Mouse (Mus musculus): Measurements from ENCODE around the gene Coro2a.

The Coro2a gene

DNA sequence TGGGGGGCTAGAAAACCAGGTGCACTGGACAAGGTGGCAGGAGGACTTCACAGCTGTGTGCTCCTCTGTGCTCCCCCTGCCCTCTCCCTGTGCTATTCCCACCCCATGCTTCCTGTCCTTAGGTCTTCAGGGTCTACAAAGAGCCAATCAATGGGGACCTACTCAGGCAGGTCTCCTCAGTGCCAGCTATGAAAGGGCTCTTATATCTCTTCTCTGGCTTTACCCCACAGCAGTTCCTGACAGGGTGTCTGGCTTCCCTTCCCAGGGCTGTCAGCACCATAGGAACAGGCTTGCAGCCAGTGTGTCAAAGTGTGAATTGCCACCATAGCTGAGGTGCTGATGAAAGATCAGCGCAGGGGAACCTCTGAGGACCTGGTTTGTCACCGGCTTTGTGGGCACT is 81.5 kb downstream of the Coro2a start:
- DNase-seq = no peak

DNA sequence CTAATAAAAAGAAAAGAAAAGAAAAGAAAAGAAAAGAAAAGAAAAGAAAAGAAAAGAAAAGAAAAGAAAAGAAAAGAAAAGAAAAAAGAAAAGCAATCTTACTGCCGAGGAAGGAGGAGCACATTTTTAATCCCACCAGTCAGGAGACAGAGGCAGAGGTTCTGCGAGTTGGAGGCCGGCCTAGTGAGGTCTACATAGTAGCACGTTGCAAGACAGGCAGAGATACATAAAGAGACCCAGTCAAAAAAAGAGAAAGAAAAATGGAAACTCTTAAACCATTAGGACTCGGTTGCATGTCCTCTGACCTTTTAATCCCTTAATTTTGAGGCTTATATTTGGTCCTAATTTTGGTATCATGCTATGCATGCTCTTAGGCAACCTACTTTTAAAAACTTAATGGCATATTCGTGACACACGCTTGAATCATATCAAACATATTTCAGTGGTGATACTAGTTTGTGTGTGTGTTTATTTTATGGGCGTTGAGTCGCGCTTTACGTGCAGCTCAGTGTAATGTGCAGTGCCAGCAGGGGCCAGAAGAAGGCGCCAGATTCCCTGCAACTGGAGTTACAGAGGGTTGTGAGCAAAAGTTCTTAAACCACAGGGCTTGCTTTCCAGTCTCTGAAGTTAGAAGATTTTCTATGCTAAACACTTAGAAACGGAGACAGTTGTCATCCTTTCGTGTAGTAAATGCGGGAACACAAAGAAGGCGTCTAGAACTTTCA is 94.1 kb downstream of the Coro2a start:
- DNase-seq = peak; percentile 72

DNA sequence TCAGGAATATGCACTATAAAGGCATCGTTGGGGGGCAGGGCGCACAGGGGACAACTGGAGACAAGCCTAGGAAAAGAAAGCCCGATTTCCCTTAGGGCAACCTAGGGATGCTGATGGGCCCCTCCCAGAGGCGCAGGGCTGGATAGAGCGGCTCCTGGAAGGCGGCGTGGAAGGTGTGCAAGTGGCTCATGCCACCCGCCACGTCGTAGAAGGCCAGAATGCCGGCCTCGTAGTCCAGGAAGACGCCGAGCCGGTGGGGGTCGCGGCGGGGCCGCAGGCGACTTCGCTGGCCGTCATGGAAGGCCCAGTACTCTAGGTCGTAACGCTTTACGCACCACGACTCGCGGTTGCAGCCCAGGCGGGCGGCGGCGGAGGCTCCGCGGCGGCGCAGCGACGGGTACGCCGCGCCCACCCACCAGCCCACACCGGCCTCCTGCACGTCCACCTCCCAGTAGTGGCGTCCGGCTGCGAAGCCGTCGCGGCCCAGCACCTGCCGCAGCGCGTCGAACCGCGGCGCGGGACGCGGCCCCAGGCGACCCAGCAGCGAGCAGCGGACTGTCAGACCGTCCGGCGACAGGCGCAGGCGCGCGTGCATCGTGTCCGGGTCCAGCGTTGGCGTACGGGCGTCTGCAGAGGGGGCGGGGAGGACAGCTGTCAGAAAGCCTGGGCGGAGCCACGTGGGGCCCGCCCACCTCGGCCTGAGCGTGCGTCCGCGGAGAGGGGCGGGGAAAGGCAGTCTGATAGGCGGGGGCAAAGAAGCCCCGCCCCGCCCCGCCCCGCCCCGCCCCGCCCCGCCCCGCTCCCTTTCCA is 95.0 kb downstream of the Coro2a start:
- DNase-seq = peak; percentile 92

DNA sequence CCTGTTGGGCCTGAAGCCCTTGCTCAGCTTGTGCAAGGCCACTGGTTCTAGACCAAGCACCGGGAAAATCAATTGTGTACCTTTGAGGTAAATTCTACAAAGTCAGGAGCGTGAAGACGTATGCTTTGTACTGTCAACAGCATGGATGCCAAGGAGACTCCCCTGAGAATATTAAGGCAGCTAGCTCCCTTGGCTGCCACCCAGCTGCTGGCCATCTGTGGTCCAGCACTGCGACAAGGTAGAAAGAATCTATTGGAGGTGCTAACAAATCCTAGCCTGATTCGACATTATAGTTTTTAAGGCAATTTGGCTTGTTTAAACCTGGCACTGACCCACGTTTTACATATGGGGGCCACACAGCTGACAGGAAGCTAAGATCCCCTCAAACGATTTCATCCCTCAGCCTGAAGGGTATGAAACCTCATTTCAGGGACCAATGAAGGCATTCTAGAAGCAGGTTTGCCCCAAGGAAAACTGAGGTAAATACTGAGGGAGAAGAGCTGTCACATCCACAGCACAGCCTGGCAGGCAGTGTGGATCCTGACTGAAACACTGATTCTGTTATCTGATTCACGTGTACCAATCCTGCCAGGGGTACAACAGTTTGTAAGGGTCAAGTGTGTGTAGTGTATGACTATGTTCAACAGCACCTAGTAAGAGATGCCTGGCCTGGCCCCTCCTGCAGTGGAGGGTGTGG is 96.5 kb downstream of the Coro2a start:
- DNase-seq = peak; percentile 50

DNA sequence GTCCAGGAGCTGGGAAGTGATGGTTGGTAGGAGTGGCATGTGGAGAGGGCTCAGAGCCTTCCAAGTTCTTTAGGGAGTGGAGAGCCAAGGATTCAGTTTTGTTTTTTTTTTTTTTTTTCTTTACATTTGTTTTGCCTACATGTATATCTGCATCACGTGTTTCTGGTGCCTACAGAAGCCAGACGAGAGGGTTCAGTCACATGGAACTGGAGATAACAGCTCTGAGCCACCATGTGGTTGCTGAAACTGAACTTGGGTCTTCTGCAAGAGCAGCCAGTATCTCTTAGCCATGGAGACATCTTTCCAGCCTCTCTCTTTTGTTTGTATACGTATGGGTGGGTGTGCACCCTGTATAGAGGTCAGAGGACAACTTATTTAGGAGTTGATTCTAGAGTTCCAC is 98.1 kb downstream of the Coro2a start:
- DNase-seq = no peak

DNA sequence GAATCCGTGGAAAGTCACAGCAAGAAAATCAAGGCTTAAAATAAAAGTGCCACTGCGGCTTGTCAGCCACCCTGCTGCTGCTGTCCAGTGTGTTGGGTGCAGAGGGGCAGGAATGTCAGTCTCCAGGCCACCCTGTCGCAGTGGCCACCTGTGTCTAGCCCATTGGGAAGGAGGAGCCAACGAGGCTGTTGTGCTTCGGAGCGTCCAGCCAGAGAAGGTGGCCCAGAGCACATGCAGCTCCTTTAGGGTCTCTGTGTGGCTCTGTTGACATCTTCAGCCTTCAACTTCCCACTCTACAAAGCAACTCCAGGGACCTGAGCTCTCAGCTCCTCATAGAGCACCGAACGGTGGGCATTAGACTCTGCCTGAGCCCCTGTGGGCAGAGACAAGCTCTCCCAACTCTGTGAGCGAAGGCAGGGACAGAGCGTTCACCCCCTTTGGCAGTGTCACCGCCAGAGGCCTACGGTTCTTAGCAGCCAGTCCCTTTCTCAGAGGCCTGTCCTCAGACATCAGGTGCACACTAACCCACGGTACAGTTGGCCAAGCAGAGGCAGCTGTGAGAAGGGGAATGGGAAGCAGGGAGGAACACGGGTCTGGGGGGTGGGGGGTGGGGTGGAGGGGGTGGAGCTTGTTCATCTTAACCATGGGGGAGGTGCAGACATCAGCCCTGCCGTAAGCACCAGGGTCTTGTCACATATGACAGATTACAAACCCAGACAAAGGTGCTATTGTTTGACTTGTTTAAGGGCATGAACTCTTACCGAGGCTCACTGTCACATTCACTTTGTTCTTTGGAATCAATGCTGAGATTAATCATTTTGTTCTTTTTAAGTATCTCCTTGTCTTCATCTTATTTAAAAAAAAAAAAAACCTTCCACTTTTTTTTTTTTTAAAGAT is 99.1 kb downstream of the Coro2a start:
- no peak for DNase-seq

DNA sequence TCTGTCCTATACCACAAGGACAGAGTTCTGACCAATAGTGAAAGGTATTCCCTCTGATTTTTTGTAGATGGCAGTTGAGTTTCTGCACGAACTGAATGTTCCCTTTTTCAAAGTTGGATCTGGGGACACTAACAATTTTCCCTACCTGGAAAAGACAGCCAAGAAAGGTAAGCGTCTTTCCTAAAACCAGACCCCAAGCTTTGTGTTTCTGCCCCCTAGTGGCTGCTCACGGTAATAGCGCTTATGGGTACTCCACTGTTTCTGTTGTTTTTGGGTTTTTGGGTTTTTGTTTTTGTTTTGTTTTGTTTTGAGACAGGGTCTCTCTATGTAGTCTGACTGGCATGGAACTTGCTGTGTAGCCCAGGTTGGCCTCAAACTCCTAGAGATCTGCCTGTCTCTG is 103.0 kb downstream of the Coro2a start:
- peak; percentile 52 for DNase-seq

DNA sequence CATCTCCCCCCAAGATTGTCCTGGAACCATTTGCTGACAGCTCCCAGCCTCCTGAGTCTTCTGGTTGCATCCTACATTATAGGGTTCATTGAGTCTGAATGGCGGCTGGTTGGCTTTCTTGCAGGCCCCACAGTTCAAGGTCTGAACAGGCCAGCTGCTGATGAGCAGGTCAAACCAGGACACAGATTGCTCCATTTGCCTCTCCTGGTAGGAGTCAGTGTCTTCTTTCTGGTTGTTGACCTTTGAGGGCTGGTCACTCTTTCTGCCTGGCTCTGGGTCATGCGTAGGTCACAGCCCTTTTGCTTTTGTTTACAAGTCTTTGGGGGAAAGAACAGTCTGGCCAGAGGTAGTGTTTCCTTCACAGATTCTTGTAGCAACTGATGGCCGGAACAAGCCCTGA is 103.5 kb downstream of the Coro2a start:
- no peak for DNase-seq

DNA sequence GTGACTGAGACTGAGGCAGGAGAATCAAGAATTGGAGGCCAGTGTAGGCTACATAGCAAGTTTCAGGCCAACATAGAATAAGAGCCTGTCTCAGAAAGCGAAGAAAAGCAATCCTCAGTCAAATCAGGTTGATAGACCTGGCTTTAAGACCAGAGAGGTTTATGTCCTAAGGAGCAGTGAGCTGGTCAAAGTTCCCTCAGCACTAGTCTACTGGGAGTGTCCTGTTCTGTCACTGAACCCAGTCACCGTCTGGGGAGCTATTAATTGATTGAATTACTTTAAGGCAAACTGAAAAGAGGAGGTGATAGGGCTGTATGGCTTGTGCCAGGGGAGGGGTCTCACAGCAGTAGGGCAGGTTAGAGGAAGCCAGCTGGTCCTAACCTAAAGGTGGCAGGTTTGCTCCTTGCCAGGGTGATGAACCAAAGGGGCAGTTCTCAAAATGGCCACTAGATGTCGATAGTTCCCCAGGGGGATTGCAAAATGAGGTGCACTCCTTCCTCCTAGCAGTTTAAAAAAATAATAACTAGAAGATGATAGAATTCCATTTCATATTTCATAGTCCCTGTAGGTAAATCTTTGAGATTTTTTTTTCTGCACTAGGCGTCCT is 104.6 kb downstream of the Coro2a start:
- peak; percentile 66 for DNase-seq

DNA sequence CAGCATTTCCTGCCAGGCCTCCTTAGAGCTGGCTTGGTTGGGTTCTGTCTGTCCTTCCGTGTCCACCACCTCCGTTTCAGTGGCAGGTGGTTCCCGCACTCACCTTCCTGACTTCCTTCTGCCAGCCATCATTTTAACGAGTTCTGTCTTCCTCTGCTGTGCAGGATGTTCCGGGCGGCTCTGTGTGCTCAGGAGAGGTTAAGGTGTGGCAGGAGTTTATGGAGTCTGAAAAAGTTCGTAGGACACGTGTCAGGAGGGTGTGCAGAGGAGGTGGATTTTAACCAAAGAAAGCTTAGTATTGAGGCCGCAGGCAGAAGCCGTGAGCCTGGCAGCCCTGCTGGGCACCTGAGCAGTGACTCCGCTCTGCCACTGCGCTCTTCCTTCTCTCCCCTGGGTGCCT is 106.5 kb downstream of the Coro2a start:
- DNase-seq = no peak

DNA sequence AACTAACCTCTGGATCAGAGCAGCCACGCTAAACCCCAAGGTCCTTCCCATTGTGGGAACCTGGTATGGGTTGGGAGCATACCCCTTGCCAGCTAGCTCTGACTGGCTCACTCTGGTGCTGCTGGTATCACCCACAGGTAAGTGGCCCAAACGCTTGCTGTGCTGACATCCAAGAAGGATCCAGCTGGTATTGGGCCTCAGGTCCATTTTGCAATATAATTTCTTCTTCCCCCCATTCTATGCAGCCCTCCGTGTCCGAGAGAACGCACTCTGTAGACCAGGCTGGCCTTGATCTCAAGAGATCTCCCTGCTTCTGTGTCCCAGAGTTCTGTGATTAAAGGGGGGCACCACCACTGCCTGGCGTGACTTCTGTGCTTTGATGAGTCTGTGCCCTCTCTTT is 108.9 kb downstream of the Coro2a start:
- DNase-seq = no peak

DNA sequence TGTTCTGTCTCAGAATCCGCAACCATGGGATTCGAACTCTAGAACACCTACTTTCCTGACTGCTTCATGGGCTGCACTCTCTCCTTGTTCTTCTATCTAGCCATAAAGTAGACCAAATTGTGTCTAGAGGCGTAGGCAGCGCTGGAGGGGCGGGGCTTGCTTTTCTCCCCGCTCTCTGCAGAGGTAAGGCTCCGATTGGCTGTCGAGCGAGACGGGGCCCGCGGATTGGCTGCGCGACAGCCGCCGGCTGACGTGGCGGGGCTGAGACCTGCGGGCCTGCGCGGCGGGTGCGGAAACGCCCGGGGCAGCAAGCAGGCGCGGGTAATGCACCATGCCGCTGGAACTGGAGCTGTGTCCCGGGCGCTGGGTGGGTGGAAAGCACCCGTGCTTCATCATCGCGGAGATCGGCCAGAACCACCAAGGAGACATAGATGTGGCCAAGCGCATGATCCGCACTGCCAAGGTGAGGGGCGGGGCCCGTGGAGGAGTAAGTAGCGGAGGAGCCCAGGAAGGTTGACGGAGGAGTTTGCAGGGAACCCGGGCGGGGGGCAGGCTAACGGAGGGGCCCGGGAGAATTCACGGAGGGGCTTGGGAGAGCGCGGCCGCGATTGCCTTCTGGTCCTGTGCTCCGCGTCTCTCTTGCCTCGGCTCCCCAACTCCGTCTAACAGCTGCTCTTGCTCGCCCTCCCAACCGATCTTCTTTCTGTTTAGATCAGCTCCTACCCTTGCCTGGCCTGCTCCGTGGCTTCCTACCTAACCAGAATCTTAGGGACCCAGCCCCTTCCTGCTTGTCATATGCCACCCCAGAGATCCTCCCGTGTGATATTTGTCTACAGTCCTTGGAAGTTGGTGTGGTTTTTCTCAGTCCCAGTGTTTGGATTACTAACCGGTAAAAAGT is 112.7 kb downstream of the Coro2a start, which contains the start of gene Nans:
Nans (plus strand) TSS at position 221 of the 898 bp plus-strand sequence.
- peak; percentile 95 for DNase-seq

DNA sequence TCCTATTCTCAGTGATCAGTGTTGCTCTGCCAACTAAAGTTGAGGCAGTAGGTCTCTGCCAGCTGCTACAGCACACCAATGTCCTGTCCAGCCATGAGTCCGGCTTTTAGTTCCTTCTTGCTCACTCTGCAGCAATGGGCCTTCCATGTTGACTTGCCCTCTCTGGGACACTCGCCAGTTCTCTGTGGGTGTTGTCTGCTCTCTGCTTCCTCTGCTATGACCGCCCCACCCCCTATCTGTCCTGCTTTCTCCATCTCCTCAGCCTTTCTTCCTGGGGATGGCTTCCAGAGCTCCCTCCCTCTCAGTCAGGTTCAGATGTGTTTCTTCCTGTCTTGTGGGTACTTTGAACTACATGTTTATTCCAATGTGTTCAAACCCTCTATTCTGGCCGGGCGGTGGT is 114.7 kb downstream of the Coro2a start:
- DNase-seq = peak; percentile 50
